Mouse (Mus musculus) thymus, postnatal 10 days (tissue): ENCODE results near the gene Gm11237.
A peak's percentile ranks its signal among the peaks of the same experiment; 100 is the strongest.
"Not testable (repeated sequence)": the region's sequence is repeated elsewhere in the genome, so short reads cannot be mapped to it uniquely, and the experiment has no call there.

Experiments
- DNase-seq, 2 experiments: peaks; one replicate each; pipeline ENCODE4 v3.0.0; 2021; ENCODE audit warnings: low spot score in 2 of 2

Gene Gm11237

DNA sequence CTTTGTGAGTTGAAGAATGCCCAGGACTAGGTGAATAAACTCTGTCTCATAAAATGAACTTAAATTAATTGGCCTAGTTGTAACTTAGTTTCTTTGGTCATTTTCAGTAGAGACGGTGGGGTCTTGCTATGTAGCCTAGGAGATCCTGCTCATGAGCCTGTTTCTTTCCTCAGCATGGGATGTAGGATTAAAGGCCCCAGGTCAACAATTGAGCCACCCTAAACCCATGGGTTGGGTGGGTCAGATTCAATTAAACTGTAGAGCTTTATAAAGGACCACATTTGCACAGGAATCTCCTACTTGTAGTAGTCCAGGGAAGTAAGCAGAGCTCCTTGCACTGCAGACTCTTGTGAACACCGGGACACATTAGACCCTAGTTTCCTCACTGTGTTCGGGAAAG lies at the start of gene Gm11237:
Gene Gm11237, plus strand, starts transcription at position 301 of the 400 bp plus-strand sequence.
- not testable (repeated sequence) for DNase-seq

- DNase-seq, result no peak
These were observed 23.5 kb upstream of the Gm11237 start for GRCm38 (mm10) chr4:73599248-73599647.

- not testable (repeated sequence) for DNase-seq
These were observed 15.2 kb upstream of the Gm11237 start, which contains the start of gene Gm11238 for GRCm38 (mm10) chr4:73607581-73607980. Gene Gm11238 (plus strand): TSS chr4:73607881.

DNA sequence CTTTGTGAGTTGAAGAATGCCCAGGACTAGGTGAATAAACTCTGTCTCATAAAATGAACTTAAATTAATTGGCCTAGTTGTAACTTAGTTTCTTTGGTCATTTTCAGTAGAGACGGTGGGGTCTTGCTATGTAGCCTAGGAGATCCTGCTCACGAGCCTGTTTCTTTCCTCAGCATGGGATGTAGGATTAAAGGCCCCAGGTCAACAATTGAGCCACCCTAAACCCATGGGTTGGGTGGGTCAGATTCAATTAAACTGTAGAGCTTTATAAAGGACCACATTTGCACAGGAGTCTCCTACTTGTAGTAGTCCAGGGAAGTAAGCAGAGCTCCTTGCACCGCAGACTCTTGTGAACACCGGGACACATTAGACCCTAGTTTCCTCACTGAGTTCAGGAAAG lies 15.0 kb downstream of the Gm11237 start, which contains the start of gene Gm11236:
Gene Gm11236, plus strand, starts transcription at position 301 of the 400 bp plus-strand sequence.
- DNase-seq, result not testable (repeated sequence)

- DNase-seq, result peak in 1 of 2 experiments; percentile 3
These were observed 39.1 kb downstream of the Gm11237 start for GRCm38 (mm10) chr4:73661864-73662263.

GRCm38 (mm10) chr4:73668054-73668453 lies 45.3 kb downstream of the Gm11237 start, which contains the start of gene Gm11239:
Gene Gm11239 (plus strand): TSS chr4:73668354.
- not testable (repeated sequence) for DNase-seq
